Mouse (Mus musculus) layer of hippocampus, postnatal 10 days (tissue): Measurements from ENCODE around the gene D030056L22Rik. TPM values are rescaled to one million over a fixed set of nuclear protein-coding genes. Genes with fewer than 3 reads are reported as not detected.

Source experiments
- DNase-seq, 2 experiments: peaks; one replicate each; pipeline ENCODE4 v3.0.0; 2021; ENCODE audit warnings: low spot score in 2 of 2
- long read RNA-seq: library from polyadenylated mRNA; stranded (forward); transcript quantifications from one replicate; pipeline ENCODE4 v2.0.0, GENCODE M21; 2023
- total RNA-seq, 2 experiments: library from RNA; stranded (reverse); gene quantifications; 2 replicates each; pipeline ENCODE4 v1.2.3; 2021

The D030056L22Rik gene
- 10 to 100 TPM; 22.9 to 23.0 TPM for total RNA-seq
- long read RNA-seq, transcript D030056L22Rik-202 (2 exons, 1,677 nt): major isoform, 31 of 42 reads
- long read RNA-seq, transcript D030056L22Rik-201 (2 exons, 1,631 nt): minor isoform, 10 of 42 reads
- long read RNA-seq, partial matches to known transcripts: 0 of 42 reads
- long read RNA-seq, other reads (novel, unspliced or antisense): 1 of 42 reads

DNA sequence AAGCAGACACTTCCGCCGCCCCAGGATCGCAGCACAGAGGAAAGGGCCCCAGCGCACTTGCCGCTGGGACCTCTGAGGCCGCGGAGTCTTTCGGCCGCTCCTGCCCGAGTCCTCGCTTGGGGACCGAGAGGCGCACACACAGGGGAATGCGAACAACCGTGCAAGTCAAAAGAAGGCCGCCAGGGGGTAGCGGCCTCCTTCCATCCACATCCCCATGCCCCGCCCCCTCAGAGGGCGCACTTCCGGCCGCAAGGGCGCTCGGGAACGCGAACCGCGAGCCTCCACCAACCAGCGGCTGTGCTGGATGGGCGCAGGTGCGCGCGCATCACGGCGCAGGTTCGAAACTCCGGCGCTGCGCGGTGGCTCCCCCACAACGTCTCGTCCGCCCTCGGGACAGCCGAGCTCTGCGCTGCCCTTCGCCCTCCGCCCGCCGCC, at the start of gene D030056L22Rik:
D030056L22Rik (plus strand) TSS at position 328 of the 435 bp plus-strand sequence.
- peak; percentile 98 to 99 for DNase-seq

DNA sequence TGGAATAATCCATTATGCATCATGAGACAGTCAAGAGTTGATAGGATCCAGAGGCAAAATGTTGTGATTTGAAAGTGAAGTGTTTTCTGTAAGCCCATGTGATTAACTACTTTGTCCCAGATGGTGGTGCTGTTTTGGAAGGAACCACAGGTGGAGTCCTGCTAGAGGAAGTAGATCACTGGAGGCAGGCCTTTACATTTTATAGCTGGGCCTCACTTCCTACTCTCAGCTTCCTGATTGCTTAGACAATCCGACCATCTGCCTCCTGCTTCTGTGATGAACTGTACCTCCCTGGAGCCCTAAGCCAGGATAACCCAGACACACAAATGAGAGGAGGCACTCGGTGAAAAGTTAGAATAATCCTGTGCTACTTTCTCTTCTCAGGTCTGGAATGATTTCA, 49.1 kb upstream of the D030056L22Rik start:
- no peak for DNase-seq

DNA sequence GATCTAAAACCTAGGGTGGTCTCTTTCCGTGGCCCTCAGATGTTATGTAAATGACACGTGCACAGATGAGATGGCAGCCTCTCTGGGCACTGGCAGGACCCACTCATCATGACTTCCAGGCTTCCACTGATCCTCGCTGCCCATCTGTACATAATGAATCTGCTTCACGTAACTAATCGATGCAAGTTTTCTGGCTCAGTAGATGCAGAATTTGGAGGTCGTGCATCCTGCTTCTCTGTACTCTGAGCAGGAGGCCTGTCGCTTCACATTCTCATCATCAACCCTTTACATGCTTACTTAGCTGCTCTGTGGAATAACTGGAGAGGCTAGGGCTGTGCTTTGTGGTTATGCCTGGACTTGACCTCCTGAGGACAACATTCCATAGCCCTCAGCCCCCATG, 46.0 kb upstream of the D030056L22Rik start:
- no peak for DNase-seq

DNA sequence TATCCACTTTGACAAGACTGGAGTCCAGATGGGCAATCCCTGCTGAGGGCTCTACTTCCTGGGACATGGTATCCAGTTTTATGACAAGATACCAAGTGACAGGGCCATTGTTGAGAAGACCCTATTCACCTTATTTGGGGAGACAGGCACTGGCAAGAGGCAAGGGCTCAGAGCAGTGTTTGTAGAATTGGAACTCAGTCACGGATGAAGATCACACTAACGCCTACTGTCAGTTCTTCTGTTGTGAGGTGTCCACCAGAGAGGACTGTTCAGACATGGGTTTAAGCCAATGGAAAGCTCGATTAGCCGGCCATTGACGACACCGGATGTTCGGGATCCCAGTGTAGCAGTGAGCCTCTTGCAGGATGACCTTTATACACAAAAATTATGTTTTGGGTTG, 43.4 kb upstream of the D030056L22Rik start:
- no peak for DNase-seq

DNA sequence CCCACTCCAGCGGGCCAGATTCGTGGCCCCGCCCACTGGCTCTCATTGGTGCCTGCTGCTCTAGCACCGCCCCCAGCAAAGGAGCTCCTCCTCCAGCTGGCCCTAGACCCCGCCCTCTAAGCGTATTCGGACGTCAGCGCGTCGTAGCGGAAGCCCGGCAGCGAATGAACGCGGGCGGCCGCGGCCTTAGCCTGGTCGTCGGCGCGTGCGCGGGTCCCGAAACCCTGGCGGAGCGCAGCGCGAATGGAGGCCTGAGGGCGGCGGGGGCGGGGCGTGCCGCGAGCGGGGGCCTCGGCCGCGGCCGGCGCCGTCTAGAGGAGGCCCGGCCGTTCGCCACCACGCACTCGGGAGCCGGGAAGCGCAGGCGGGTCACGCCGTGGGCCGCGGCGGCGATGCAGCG, 42.4 kb upstream of the D030056L22Rik start, which contains the start of gene Carnmt1:
Carnmt1 (plus strand) TSS at position 157 of the 400 bp plus-strand sequence.
- peak; percentile 98 for DNase-seq

DNA sequence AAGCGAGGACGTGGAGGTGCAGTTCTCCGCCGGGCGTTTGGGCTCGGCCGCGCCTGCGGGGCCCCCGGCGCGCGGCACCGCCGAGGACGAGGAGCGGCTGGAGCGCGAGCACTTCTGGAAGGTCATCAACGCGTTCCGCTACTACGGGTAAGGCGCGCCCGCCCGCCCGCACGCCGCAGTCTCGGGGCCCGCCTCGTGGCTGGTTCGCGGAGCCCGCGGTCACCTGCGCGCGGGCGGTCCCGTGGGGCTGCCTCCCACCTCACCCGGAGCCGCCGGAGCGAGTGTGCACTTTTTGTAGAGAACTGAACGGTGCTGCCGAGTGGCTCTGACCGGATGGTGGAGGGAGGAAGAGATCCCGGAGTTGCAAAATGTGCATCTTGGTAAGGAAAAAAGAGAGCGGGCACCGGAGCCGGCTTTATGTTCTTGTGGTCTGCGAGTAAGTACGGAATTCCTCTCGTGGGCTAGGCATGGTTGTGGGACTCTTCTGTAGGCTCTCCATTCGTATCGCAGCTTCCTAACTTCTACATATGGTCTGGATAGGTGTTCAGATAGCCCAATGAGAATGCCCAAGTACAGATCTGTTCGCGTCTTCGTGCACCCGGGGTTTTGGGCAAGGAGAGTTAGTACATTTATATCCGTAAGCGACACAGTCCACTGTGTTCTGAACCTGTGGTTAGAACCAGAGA, 41.8 kb upstream of the D030056L22Rik start:
- peak; percentile 50 to 60 for DNase-seq

DNA sequence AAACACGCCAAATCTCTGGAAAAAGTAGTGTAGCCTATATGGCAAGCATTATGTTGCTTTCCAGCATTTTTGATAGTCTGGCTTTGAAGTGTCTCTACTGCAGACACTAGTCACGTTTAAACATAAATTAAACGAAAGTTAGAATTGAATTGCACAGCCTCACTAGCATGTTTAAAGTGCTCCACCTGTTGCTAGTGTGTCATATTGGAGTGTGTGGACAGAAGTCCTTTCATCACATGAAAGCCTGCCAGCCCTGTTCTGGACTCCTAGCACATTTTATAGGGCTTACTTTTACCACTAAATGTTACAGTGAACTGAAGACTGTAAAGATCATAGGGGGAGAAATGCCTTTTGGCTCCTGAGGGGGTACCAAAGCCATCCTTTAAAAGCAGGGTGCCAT, 40.5 kb upstream of the D030056L22Rik start:
- no peak for DNase-seq

DNA sequence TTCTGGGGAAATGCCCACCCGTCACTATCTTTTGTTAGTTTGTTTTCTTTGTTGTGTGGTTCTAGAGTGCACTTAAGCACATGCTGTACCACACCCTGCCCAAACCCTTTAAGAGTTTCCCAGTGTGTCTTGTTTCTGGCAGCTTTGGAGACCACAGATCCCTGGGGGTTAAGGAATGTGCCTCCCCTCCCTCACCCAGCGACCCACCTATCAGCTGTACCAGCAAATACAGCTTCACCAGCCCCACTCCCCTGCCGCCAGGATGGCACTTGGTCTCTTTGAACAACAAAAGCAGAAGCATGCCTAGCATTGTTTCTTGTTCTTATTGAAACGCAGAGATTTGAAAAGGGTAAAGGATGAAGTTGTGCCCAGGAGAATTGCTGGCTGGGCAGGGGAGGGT, 39.9 kb upstream of the D030056L22Rik start:
- DNase-seq: no peak

DNA sequence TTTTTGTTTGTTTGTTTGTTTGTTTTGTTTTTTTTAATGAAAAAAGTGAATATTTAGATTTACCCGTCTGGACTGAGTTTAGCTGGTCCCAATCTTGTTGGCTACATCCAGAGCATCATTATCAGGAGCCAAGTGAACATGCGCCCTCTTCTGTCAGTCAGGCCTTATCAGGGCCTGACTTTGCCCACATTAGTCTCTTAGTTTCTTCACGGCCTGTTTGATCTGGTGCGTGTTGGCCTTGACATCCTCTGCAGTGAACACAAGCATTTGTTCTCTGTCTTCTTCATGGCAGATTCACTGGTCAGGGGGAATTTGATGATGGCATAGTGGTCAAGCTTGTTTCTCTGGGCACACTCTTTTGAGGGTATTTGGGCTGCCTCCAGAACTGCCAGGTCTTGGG, 30.9 kb upstream of the D030056L22Rik start:
- no peak for DNase-seq

DNA sequence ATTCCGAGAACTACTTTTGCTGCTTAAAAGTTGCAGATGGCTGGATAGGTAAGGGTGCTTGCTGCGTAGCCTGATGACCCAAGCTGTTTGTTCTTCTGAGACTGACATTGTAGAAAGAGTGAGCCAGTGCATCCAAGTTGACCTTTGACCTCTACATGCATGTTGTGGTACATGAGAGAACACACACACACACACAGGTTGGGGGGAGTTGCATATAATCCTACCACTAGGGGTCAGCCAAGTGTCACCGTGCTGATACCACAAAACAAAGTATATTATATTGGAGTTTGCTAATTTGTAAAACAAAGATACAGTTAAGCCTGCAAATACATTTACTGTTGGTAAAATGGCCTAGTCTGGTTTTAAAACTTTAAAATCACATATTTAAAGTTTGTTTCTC, 25.4 kb upstream of the D030056L22Rik start:
- peak in 1 of 2 experiments; percentile 22 for DNase-seq

DNA sequence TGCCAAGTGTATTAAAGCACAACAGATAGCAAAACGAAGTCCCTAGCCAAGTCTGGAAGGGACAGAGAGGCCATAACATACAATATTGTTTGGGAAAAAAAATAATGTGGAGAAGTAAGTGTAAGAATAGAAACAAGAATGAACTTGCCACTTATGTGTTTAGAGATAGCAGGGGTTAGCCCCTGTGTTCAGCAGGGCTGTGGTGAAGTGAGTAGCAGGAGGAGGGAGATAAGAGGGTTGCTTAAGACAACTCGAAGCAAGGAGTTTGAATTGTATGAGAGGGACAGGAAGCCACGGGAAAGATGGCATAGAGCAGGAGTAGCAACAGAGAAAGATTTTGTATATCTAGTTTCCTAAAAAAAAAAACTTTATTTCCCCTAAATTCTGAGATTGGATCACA, 20.8 kb upstream of the D030056L22Rik start:
- no peak for DNase-seq

DNA sequence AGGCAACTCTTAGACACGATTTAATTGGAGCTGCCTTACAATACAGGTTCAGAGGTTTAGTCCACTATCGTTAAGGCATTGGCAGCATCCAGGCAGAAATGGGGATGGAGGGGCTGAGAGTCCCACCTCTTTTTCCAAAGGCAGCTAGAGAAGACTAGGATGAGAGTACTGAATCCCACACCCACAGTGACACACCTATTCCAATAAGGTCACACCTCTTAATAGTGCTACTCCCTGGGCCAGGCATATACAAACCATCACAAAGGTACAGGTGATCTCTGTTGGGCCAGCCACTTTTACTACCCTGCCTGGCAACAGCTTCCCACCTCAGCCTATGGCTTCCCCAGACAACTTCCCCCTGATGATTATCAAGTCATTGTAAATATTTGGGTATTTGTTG, 20.2 kb upstream of the D030056L22Rik start:
- no peak for DNase-seq

DNA sequence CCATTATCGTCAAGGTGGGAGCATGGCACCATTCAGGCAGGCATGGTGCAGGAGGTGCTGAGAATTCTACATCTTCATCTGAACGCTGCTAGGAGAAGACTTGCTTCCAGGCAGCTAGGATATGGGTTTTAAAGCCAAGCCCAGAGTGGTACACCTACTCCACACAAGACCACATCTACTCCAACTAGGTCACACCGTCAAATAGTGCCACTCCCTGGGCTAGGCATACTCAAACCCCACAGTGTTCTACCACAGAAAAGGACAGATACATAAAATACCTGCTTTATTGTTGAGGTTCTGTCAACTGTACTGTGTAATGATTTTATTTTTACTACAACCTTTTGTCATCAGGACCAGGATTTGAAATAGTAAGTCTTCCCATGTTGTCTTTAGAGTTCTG, 17.9 kb upstream of the D030056L22Rik start:
- DNase-seq: no peak

DNA sequence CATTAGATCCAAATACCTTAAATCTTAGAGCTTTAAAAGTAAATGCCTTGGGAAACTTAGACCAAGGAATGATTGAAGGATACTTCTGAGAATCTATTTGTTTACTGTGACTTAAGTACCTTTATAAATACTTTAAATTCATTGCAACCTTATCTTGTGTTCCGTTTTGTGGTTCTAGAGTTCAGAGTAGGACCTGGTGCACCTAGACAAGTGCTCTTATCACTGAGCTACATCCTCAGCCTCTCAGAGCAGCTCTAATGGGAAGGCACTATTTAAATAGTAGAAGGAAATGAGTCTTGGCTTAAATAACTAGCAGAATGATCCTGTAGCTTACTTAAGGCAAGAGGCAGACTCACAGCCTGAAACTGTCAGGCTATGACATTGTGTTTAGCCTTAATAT, 17.4 kb upstream of the D030056L22Rik start:
- DNase-seq: no peak

DNA sequence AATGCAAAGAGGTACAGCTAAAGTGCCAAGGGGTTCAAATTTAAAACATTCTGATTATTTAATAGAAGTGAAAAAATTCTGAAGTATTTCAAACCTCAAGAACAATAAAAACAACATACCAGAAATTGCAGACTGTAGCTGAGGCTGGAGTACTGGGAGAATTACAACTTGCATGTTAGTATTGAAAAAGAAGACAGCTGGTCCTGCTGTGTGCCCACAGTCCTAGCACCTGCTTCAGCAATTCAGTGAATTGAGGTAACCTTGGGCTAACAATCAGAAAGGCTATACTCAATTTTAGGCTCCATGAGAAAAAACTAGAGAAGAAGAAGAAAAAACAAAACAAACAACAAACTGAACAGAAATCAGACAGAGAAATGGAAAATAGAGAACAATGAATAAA, 4.9 kb upstream of the D030056L22Rik start:
- DNase-seq: no peak

DNA sequence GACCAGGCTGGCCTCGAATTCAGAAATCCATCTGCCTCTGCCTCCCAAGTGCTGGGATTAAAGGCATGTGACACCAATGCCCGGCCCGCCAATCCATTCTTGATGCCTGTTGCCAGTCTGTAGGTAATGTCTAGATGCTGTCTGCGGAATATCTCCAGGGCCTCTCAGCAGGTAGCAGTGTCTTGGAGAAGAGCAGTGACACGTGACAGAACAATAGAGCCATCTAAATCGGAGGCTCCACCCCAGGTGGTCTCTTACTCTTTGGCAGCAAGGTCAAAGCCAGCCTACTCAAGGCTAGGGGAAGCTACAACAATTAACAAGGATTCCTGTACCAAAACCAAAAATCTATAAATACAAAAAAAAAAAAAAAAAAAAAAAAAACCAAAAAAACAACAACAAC, 2.1 kb upstream of the D030056L22Rik start:
- no peak for DNase-seq

DNA sequence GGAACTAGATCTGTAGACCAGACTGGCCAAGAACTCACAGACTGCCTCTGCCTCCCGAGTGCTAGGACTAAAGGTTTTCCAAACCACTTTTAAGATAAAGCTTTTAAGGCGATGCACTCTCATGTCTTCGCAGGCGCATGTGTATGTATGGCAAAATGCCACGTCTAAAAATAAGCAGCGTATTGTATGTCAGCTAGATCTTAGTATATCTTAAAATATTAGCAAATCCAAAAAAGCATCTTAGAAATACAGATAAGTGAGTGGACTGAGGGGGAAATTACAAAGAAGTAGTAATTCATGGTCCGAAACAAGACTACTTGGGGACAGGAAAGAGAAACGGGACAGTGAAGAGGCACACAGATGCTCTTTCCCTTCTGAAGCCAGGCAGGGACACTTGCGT, 1.4 kb upstream of the D030056L22Rik start:
- no peak for DNase-seq

DNA sequence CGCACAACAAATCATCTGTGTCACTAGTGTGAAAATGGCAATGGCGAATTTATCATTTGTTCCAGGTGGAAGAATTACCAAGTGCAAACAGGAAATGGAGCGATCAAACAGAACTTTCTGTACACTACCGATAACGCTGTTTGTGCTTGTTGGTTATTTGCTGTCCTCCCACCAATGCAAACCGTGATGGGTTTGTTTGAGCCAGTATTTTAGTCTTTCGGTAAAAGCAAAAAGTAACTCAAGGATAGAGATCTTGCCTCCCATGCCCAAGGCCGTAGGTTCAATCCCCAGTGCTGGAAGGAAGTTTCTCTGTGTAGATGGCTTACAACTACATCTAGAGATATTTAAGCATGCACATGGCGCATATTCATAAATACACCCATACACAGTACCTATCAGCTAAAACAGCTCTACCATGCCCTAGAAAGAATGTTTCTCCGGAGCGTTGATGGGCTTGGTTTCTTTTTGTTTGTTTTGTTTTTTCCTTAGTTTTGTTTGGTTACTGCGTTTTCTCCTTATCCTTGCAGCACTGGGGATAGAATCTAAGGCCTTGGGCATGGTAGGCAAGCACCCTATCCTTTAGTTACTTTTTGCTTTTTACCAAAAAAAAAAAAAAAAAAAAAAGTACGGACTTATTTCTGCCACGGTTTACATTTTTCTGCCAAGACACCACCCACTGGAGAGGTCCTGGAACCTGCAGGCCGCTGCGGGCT, 684 bp upstream of the D030056L22Rik start:
- DNase-seq: no peak

DNA sequence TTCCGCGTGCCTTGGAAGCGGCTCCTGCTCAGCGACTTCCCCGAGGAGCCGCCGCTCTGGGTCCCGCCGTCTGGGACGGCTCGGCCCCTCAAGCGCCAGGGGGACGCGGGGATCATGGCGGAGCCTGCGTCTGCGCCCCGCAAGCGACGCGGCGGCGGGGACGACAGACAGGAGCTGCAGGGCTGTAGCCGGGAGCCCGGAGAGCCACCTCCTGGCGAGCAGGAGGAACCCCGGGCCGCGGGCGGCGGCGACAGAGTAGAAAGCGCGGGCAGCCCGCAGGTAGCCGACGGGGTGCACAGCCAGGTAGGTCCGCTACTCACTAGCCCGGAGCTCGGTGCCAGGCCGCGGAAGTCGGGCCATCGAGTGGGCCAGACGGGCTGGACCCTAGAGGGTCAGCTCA, 364 bp downstream of the D030056L22Rik start:
- peak; percentile 53 to 68 for DNase-seq

DNA sequence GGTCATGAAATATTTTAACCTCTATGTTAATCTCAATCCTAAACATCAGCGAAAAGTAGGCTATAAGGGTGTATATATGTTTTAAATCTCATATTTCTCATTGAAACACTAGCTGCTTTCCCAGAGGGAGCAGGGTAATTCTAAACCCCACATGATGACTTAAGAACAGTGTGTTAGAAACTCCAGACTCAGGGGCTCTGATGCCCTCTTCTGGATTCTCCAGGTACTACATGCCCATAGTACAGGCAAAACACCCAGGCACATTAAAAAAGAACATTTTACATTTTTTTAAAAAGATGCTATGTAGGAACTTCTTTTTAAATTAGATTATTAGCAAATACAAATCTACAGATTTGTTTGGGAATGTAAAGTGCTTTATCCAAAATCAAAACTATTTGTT, 3.4 kb downstream of the D030056L22Rik start:
- DNase-seq: peak; percentile 73 to 80

DNA sequence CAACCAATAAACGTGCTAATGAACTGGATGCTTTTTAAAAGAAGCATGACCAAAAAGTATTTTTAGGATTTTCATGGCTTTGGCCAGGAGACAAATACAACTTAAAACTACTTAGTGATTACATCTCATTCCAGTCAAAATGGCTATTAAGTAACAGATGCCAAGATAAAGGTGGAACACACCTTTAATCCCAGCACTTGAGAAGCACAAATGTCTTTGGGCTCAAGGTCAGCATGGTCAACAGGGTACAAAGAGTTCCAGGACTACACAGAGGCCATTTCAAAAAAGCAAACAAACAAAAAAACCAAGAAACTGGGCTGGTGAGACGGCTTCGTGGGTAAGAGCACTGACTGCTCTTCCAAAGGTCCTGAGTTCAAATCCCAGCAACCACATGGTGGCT, 7.3 kb downstream of the D030056L22Rik start:
- no peak for DNase-seq

DNA sequence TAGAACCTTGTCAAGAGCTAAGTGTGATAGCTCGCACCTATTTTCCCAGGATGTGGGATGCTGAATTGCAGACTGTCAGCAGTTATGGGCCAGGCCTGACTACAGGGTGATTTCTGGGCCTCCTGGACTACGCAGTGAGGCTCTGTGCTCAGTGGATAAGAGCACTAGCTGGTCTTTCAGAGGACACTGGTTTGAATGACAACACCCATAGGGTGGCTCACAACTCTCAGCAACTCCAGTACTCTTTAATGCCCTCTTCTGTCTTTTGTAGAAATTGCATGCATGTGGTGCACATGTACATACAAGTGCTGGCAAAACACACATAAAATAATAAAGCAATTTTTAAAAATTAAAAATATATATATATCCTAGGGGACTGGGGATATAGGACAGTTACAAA, 12.2 kb downstream of the D030056L22Rik start:
- DNase-seq: no peak
